Mouse (Mus musculus) heart, embryonic 14.5 days (tissue): ENCODE data around the gene Cldnd2. TPM values are rescaled to one million over a fixed set of nuclear protein-coding genes. Genes with fewer than 3 reads are reported as not detected.
A peak's percentile ranks its signal among the peaks of the same experiment; 100 is the strongest.

Source experiments
- ATAC-seq: fragments of 200-750 bp; cut with Nextera tagmentation; 2 replicates; pipeline ENCODE4 v1.8.0; 2017; ENCODE audit warnings: low read depth, moderate TSS enrichment; ENCODE audit not compliant: insufficient number of reproducible peaks, insufficient read depth, low FRiP score
- H3K27ac ChIP-seq, 2 experiments: fragments of 200-500 bp in 1 of 2; fragments of 300-500 bp in 1 of 2; sonication (generic) in 1 of 2; replicated peaks in 1 of 2; 2 replicates each; pipeline ENCODE4 v1.5.1; 2012 to 2014; ENCODE audit warnings: low read depth in 2 of 2, low read length in 2 of 2, control low read depth in 1 of 2, mild to moderate bottlenecking in 1 of 2, mixed read lengths in 1 of 2; ENCODE audit not compliant: control insufficient read depth in 1 of 2, insufficient read depth in 1 of 2
- H3K27me3 ChIP-seq: fragments of 300-500 bp; sonication (generic); 2 replicates; pipeline ENCODE4 v1.6.1; 2014; ENCODE audit warnings: mild to moderate bottlenecking, low read length, control low read depth; ENCODE audit not compliant: control insufficient read depth, insufficient read depth
- H3K36me3 ChIP-seq: fragments of 300-500 bp; sonication (generic); 2 replicates; pipeline ENCODE4 v1.6.1; 2014; ENCODE audit warnings: mild to moderate bottlenecking, control low read depth, low read length, mixed read lengths; ENCODE audit not compliant: control insufficient read depth, insufficient read depth
- H3K4me1 ChIP-seq, 2 experiments: fragments of 200-500 bp in 1 of 2; fragments of 300-500 bp in 1 of 2; sonication (generic) in 1 of 2; 2 replicates each; pipeline ENCODE4 v1.6.1; 2012 to 2014; ENCODE audit warnings: low read length in 2 of 2, control low read depth in 1 of 2, mixed read lengths in 1 of 2; ENCODE audit not compliant: control insufficient read depth in 2 of 2, insufficient read depth in 2 of 2
- H3K4me2 ChIP-seq: fragments of 300-500 bp; sonication (generic); 2 replicates; pipeline ENCODE4 v1.6.1; 2014; ENCODE audit warnings: mild to moderate bottlenecking, low read length
- H3K4me3 ChIP-seq, 2 experiments: fragments of 200-500 bp in 1 of 2; fragments of 300-500 bp in 1 of 2; sonication (generic) in 1 of 2; 2 replicates each; pipeline ENCODE4 v1.5.1; 2012 to 2014; ENCODE audit warnings: low read length in 2 of 2, mild to moderate bottlenecking in 2 of 2, control low read depth in 1 of 2, low read depth in 1 of 2, moderate library complexity in 1 of 2; ENCODE audit not compliant: control insufficient read depth in 1 of 2, insufficient read depth in 1 of 2
- H3K9ac ChIP-seq: fragments of 300-500 bp; sonication (generic); 2 replicates; pipeline ENCODE4 v1.6.1; 2014; ENCODE audit warnings: mild to moderate bottlenecking, low read length
- H3K9me3 ChIP-seq: fragments of 300-500 bp; sonication (generic); 2 replicates; pipeline ENCODE4 v1.6.1; 2016; ENCODE audit warnings: low read length, control low read depth; ENCODE audit not compliant: control insufficient read depth
- WGBS: fragments of 180-500 bp; shearing (Covaris S2); extraction: QIAGEN DNeasy Blood & Tissue Kit; methylation state at CpG from one replicate; pipeline ENCODE4 v1.1.7; 2014; 5-methylcytosine and 5-hydroxymethylcytosine counted together
- microRNA-seq: library from miRNA; unstranded; fragments of <30 nt; microRNA quantifications from one replicate; pipeline ENCODE4, GENCODE M21; 2016
- polyA plus RNA-seq: library from polyadenylated mRNA; unstranded; fragments of >200 nt; fragmentation: Nextera tagmentation; extraction: Ambion mirVana; gene quantifications from 2 replicates; pipeline ENCODE4 v1.2.1, GENCODE M21; 2014

The Cldnd2 gene
- polyA plus RNA-seq, 1 experiment from 2014 or later = not detected

DNA sequence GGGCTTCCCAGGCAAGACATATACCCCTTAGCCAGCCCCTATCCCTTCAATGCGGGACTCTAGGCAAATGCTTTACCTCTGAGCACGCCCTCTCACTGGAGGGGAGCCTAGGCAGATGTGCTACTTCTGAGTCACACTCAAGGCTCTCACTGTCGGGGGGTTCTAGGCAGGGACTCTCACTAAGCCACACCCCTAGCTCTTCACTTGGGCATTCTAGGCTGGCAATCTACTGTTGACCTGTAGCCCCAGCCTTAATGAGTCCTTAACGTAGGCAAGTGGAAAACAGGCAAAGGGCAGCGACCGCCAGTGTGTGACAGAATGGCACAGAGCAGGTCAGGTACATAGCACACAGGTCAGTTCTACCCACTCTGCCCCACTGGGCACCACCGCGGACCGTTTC lies 50.3 kb downstream of the Cldnd2 start:
- H3K27me3 ChIP-seq = peaks cover 39% of the 10 kb centered on the region
- no peak overlapping the region for H3K4me3 ChIP-seq
- peaks cover 0 to 4% of the 10 kb centered on the region in 2 experiments; a peak in 1 of 4 replicates for H3K4me1 ChIP-seq
- H3K9ac ChIP-seq = no peak overlapping the region
- no peaks in the 10 kb centered on the region for H3K36me3 ChIP-seq
- ATAC-seq = no peak
- no peak overlapping the region for H3K4me2 ChIP-seq
- WGBS = 53% methylated on average over 9 of the region's 9 CpGs
- no peaks in the 10 kb centered on the region for H3K9me3 ChIP-seq
- no peak overlapping the region for H3K27ac ChIP-seq

Small RNAs within 50 kb of the gene (microRNA-seq; reads per million reads assigned to microRNA genes)
- gene Mir7051 = 3.9 reads per million, percentile 11 among the genes with 10 or more reads in this experiment

Other genes starting within 250 kb of the Cldnd2 start
- 12.9 and 13.3 TPM in 2 replicates for gene Zfp715, start 127.5 kb upstream of the Cldnd2 start, polyA plus RNA-seq
- gene Siglecf, start 89.4 kb upstream of the Cldnd2 start, polyA plus RNA-seq = 0.12 and 0.20 TPM in 2 replicates
- gene Siglecg, start 32.6 kb upstream of the Cldnd2 start, polyA plus RNA-seq = 0.08 TPM in 1 of 2 replicates, not detected in the other
- not detected in 2 replicates for gene Lim2, start 13.1 kb upstream of the Cldnd2 start, polyA plus RNA-seq
- 0.30 TPM in 1 of 2 replicates, not detected in the other for gene Nkg7, start 3.7 kb upstream of the Cldnd2 start, polyA plus RNA-seq
- 703 and 738 TPM in 2 replicates for gene Etfb, start 3.3 kb downstream of the Cldnd2 start, polyA plus RNA-seq
- gene Gm45233, start 3.3 kb downstream of the Cldnd2 start, polyA plus RNA-seq = not detected in 2 replicates
- gene Vsig10l, start 22.4 kb downstream of the Cldnd2 start, polyA plus RNA-seq = 2.2 and 2.7 TPM in 2 replicates
- gene Iglon5, start 49.3 kb downstream of the Cldnd2 start, polyA plus RNA-seq = 0.07 and 0.09 TPM in 2 replicates
- gene 4931406B18Rik, start 65.2 kb downstream of the Cldnd2 start, polyA plus RNA-seq = not detected in 2 replicates
- 1.1 TPM in 2 replicates for gene Cd33, start 103.6 kb downstream of the Cldnd2 start, polyA plus RNA-seq
- gene Zfp658, start 121.5 kb downstream of the Cldnd2 start, polyA plus RNA-seq = 1.3 TPM in 2 replicates
- 7.8 and 7.9 TPM in 2 replicates for gene Zfp719, start 138.8 kb downstream of the Cldnd2 start, polyA plus RNA-seq
- not detected in 2 replicates for gene Zfp819, start 166.4 kb downstream of the Cldnd2 start, polyA plus RNA-seq
- gene Ceacam18, start 193.9 kb downstream of the Cldnd2 start, polyA plus RNA-seq = not detected in 2 replicates
- 0.31 and 0.49 TPM in 2 replicates for gene Siglece, start 219.4 kb downstream of the Cldnd2 start, polyA plus RNA-seq
- 3.4 and 4.9 TPM in 2 replicates for gene Ctu1, start 231.2 kb downstream of the Cldnd2 start, polyA plus RNA-seq
- not detected in 2 replicates for gene Klk14, start 249.6 kb downstream of the Cldnd2 start, polyA plus RNA-seq